Mouse (Mus musculus): ENCODE data around the gene Plppr4. TPM values are rescaled to one million over a fixed set of nuclear protein-coding genes. Genes with fewer than 3 reads are reported as not detected.

Plppr4 gene
- total and polyA plus RNA-seq, 3 experiments = not detected

DNA sequence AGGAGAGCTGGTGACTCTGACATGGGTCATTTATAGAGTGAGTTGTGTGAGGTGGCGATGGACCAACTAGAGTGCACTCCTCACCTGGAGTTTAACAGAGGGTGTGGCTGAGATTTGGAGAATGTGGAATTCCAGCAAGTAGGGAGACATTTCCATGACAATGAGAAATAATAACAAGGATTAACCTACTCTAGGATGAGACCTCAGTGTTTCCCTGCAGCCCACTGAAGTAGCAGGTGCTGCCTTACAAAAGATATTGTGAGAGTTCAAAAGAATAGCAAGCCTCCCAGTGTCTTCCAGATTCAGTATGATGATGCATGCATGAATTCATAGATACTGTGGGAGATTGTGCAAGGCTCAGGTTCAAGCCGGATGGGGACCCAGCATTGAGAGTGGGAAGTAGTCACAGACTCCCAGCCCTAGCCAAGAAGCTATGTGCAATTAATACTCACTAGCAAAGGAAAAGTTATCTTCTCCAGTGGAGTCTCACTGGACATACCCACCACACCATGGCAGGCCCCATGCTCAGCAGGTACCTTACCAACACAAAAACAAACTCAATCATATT, 49.8 kb downstream of the Plppr4 start:
- in situ Hi-C loops (cut with MboI; ENCODE audit: low pct_ligation_motif_present, low pct_unique_long_range_greater_than_20kb, low sequenced_read_pairs) = no loop called here
- dilution Hi-C loops (cut with MboI; ENCODE audit: extremely low pct_ligation_motif_present, extremely low pct_unique_long_range_greater_than_20kb, low sequenced_read_pairs) = no loop called here
- H3K4me2 ChIP-seq (ENCODE audit: insufficient read depth, low read depth, poor library complexity, severe bottlenecking) = no peak overlapping the region
- TF ChIP-seq ZC3H11A (IDR thresholded peaks at IDR 0.05; ENCODE audit: low read depth, low read length) = no peak
- TF ChIP-seq JUN (IDR thresholded peaks at IDR 0.05; ENCODE audit: insufficient read depth, low read depth, low read length) = no peak
- TF ChIP-seq SIN3A (IDR thresholded peaks at IDR 0.05; ENCODE audit: low read length) = no peak
- TF ChIP-seq KAT2A (IDR thresholded peaks at IDR 0.05; ENCODE audit: insufficient replicate concordance, low read length) = no peak
- no peak for TF ChIP-seq USF2 (conservative IDR thresholded peaks at IDR 0.05; ENCODE audit: low read depth, low read length)
- no peak for TF ChIP-seq CTCF (conservative IDR thresholded peaks at IDR 0.05 in 1 of 2, IDR thresholded peaks at IDR 0.05 in 1 of 2; ENCODE audit: low read depth in 2 of 2, low read length in 2 of 2)
- TF ChIP-seq POLR2A (IDR thresholded peaks at IDR 0.05; ENCODE audit: low read depth, low read length) = no peak
- TF ChIP-seq TBP (conservative IDR thresholded peaks at IDR 0.05; ENCODE audit: low read depth, low read length) = no peak
- no peak for TF ChIP-seq CHD2 (IDR thresholded peaks at IDR 0.05; ENCODE audit: low read length)
- TF ChIP-seq ELF1 (IDR thresholded peaks at IDR 0.05; ENCODE audit: low read depth, low read length) = no peak
- H3K4me3 ChIP-seq (replicated peaks in 1 of 3; ENCODE audit: low read depth in 2 of 3, low read length in 2 of 3, poor library complexity in 1 of 3) = no peak overlapping the region
- no peaks in the 10 kb centered on the region for H3K9me3 ChIP-seq (replicated peaks; ENCODE audit: low read length)
- H3K79me2 ChIP-seq (replicated peaks; ENCODE audit: control insufficient read depth, extremely low read depth, insufficient read depth, poor library complexity, severe bottlenecking) = no peaks in the 10 kb centered on the region
- no peaks in the 10 kb centered on the region for H3K36me3 ChIP-seq (replicated peaks in 1 of 2; ENCODE audit: control insufficient read depth in 1 of 2, insufficient read depth in 1 of 2, low read length in 1 of 2)
- H3K4me1 ChIP-seq (ENCODE audit: control insufficient read depth in 1 of 2, insufficient read depth in 2 of 2) = peaks cover 3 to 20% of the 10 kb centered on the region in 2 experiments; a peak in 3 of 4 replicates
- no peaks in the 10 kb centered on the region for H3K27me3 ChIP-seq (replicated peaks)
- no peak overlapping the region for H3K9ac ChIP-seq (ENCODE audit: insufficient read depth, low read depth)
- no peak for DNase-seq (ENCODE audit: extremely low read depth)
- no peak overlapping the region for H3K27ac ChIP-seq (ENCODE audit: insufficient read depth, low read depth)

DNA sequence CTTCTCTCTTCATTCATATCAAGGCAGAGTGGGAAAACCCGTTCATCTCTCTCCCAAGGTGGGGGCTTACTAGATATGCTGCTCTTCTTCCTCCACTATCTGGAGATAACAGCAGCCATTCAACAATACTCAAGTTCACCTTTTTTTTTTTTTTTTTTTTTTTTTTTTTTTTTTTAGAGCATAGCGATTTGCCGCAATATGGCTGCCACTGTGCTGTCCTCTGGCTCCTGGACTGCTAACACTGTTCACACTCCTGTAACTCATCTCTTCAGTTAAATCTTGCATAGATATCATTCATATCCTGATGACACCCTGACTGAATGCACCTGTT, 51.1 kb downstream of the Plppr4 start:
- dilution Hi-C loops (cut with MboI; ENCODE audit: extremely low pct_ligation_motif_present, extremely low pct_unique_long_range_greater_than_20kb, low sequenced_read_pairs) = no loop called here
- Histone ChIP-seq H3K79me2 (replicated peaks; ENCODE audit: control insufficient read depth, extremely low read depth, insufficient read depth, poor library complexity, severe bottlenecking) (no peaks in the 10 kb centered on the region), H3K27me3 (replicated peaks) (no peaks in the 10 kb centered on the region), H3K36me3 (replicated peaks in 1 of 2; ENCODE audit: control insufficient read depth in 1 of 2, insufficient read depth in 1 of 2, low read length in 1 of 2) (no peaks in the 10 kb centered on the region), H3K4me2 (ENCODE audit: insufficient read depth, low read depth, poor library complexity, severe bottlenecking) (no peak overlapping the region), H3K4me1 (ENCODE audit: control insufficient read depth in 1 of 2, insufficient read depth in 2 of 2) (peaks cover 3 to 20% of the 10 kb centered on the region in 2 experiments; a peak in 3 of 4 replicates), H3K9me3 (replicated peaks; ENCODE audit: low read length) (no peaks in the 10 kb centered on the region), H3K4me3 (replicated peaks in 1 of 3; ENCODE audit: low read depth in 2 of 3, low read length in 2 of 3, poor library complexity in 1 of 3) (no peak overlapping the region), H3K27ac (ENCODE audit: insufficient read depth, low read depth) (peak overlapping the region; percentile 18; the same call in 1 of the 2 replicates), H3K9ac (ENCODE audit: insufficient read depth, low read depth) (no peak overlapping the region)
- no peak for DNase-seq (ENCODE audit: extremely low read depth)
- TF ChIP-seq ZNF384 (IDR thresholded peaks at IDR 0.05; ENCODE audit: low read depth, low read length) = peak; percentile 86
- no peak for TF ChIP-seq SIN3A (IDR thresholded peaks at IDR 0.05; ENCODE audit: low read length)
- no peak for TF ChIP-seq EP300 (IDR thresholded peaks at IDR 0.05; ENCODE audit: low read length)
- in situ Hi-C loops (cut with MboI; ENCODE audit: low pct_ligation_motif_present, low pct_unique_long_range_greater_than_20kb, low sequenced_read_pairs) = no loop called here

DNA sequence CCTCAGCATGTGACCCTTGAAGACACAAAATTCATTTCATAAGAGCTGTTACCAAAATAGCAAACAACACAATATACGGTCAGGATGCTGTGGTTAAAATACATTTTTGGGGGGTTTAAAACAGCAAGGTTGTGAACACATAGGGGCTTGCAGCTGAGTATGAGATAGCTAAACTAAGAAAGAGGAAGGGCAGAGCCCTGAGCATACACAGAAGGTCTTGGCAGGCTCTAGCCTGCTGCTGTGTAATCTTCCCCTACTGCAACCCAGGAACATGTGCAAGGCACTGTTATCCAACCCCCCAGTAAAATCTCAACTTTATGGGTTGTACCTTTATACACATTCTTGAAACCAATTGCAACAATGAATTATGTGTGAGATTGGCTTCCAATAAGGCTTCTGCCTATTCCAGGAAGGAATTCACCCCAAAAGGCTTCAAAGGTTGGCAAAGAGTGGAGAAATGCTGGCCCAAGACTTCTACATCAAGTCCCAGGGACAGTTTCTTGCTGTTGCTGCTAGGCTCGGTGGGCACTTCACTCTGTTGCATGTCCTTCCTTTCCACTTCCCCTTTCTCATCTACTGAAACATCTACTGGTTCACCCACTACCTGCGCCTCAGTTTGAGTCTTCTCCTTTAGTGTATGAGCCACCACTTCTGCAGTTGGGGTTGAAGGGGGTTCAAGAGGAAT, 51.6 kb downstream of the Plppr4 start:
- no peaks in the 10 kb centered on the region for H3K9me3 ChIP-seq (replicated peaks; ENCODE audit: low read length)
- no peak overlapping the region for H3K4me3 ChIP-seq (replicated peaks in 1 of 3; ENCODE audit: low read depth in 2 of 3, low read length in 2 of 3, poor library complexity in 1 of 3)
- peak overlapping the region; percentile 18; the same call in 1 of the 2 replicates for H3K27ac ChIP-seq (ENCODE audit: insufficient read depth, low read depth)
- TF ChIP-seq EP300 (IDR thresholded peaks at IDR 0.05; ENCODE audit: low read length) (peak; percentile 38), USF2 (conservative IDR thresholded peaks at IDR 0.05; ENCODE audit: low read depth, low read length) (no peak), ELF1 (IDR thresholded peaks at IDR 0.05; ENCODE audit: low read depth, low read length) (peak; percentile 48; the same call in 1 of the 2 replicates), MEF2A (IDR thresholded peaks at IDR 0.05; ENCODE audit: borderline replicate concordance, low read depth, low read length) (no peak), CHD2 (IDR thresholded peaks at IDR 0.05; ENCODE audit: low read length) (no peak), PAX5 (IDR thresholded peaks at IDR 0.05; ENCODE audit: low read length) (no peak), RAD21 (IDR thresholded peaks at IDR 0.05; ENCODE audit: low read depth, low read length) (no peak), SMC3 (IDR thresholded peaks at IDR 0.05; ENCODE audit: low read depth, low read length) (no peak), IRF4 (IDR thresholded peaks at IDR 0.05; ENCODE audit: low read depth, low read length) (peak; percentile 60)
- no peaks in the 10 kb centered on the region for H3K36me3 ChIP-seq (replicated peaks in 1 of 2; ENCODE audit: control insufficient read depth in 1 of 2, insufficient read depth in 1 of 2, low read length in 1 of 2)
- no peaks in the 10 kb centered on the region for H3K27me3 ChIP-seq (replicated peaks)
- H3K9ac ChIP-seq (ENCODE audit: insufficient read depth, low read depth) = no peak overlapping the region
- dilution Hi-C loops (cut with MboI; ENCODE audit: extremely low pct_ligation_motif_present, extremely low pct_unique_long_range_greater_than_20kb, low sequenced_read_pairs) (no loop called here), in situ Hi-C loops (cut with MboI; ENCODE audit: low pct_ligation_motif_present, low pct_unique_long_range_greater_than_20kb, low sequenced_read_pairs) (no loop called here)
- no peaks in the 10 kb centered on the region for H3K79me2 ChIP-seq (replicated peaks; ENCODE audit: control insufficient read depth, extremely low read depth, insufficient read depth, poor library complexity, severe bottlenecking)
- no peak overlapping the region; the same call in 1 of the 2 replicates for H3K4me2 ChIP-seq (ENCODE audit: insufficient read depth, low read depth, poor library complexity, severe bottlenecking)
- H3K4me1 ChIP-seq (ENCODE audit: control insufficient read depth in 1 of 2, insufficient read depth in 2 of 2) = peaks cover 3 to 20% of the 10 kb centered on the region in 2 experiments; a peak in 3 of 4 replicates
- DNase-seq (ENCODE audit: extremely low read depth) = peak; percentile 52
